Mouse (Mus musculus): Measurements from ENCODE around the gene Hif3a. TPM values are rescaled to one million over a fixed set of nuclear protein-coding genes. Genes with fewer than 3 reads are reported as not detected.

The Hif3a gene
- polyA plus RNA-seq, 1 experiment: 0.16 TPM

- H3ac ChIP-seq (ENCODE audit: control insufficient read depth, insufficient read length): no peak overlapping the region
- no peak for TF ChIP-seq POLR2A (IDR thresholded peaks at IDR 0.05; ENCODE audit: insufficient read length, low read depth)
- no peak for TF ChIP-seq CEBPB (IDR thresholded peaks at IDR 0.05; ENCODE audit: insufficient read depth, poor library complexity, severe bottlenecking)
- TF ChIP-seq TCF3 (IDR thresholded peaks at IDR 0.05; ENCODE audit: insufficient read length, low read depth): no peak
- TF ChIP-seq E2F4 (IDR thresholded peaks at IDR 0.05; ENCODE audit: insufficient read depth): no peak
- no peak for TF ChIP-seq MAX (IDR thresholded peaks at IDR 0.05; ENCODE audit: low read depth)
- no peak for TF ChIP-seq SRF (IDR thresholded peaks at IDR 0.05; ENCODE audit: control insufficient read depth, insufficient read length, low read depth)
- no peak for TF ChIP-seq POLR2AphosphoS2 (IDR thresholded peaks at IDR 0.05; ENCODE audit: insufficient read length, low read depth)
- TF ChIP-seq MYOG (IDR thresholded peaks at IDR 0.05; ENCODE audit: control insufficient read depth in 1 of 3, insufficient read depth in 1 of 3, insufficient read length in 2 of 3, low read depth in 2 of 3): no peak
- no peak for TF ChIP-seq REST (IDR thresholded peaks at IDR 0.05; ENCODE audit: insufficient read depth, insufficient read length)
- TF ChIP-seq TCF12 (IDR thresholded peaks at IDR 0.05; ENCODE audit: insufficient read depth, poor library complexity, severe bottlenecking): no peak
- no peaks in the 10 kb centered on the region for H3K36me3 ChIP-seq (ENCODE audit: control insufficient read depth, insufficient read depth)
- H3K27me3 ChIP-seq (ENCODE audit: control insufficient read depth, insufficient read depth, insufficient read length): peaks cover 14% of the 10 kb centered on the region
- peak overlapping the region; percentile 42 for H3K4me2 ChIP-seq (ENCODE audit: low read depth)
- H3K4me3 ChIP-seq: no peak overlapping the region
- H3K79me2 ChIP-seq (ENCODE audit: control insufficient read depth, insufficient read depth): no peaks in the 10 kb centered on the region
Measured at GRCm38 (mm10) chr7:17060782-17061605, 1.2 kb downstream of the Hif3a start.

GRCm38 (mm10) chr7:17060031-17060781 lies 2.0 kb downstream of the Hif3a start:
- no peak overlapping the region for H3ac ChIP-seq (ENCODE audit: control insufficient read depth, insufficient read length)
- H3K4me2 ChIP-seq (ENCODE audit: low read depth): peak overlapping the region; percentile 42
- TF ChIP-seq MYOD1 (IDR thresholded peaks at IDR 0.05; ENCODE audit: control insufficient read depth in 1 of 3, insufficient read length in 2 of 3, low read depth in 2 of 3) (no peak), USF1 (IDR thresholded peaks at IDR 0.05; ENCODE audit: low read depth) (no peak), CEBPB (IDR thresholded peaks at IDR 0.05; ENCODE audit: insufficient read depth, poor library complexity, severe bottlenecking) (no peak), MYOG (IDR thresholded peaks at IDR 0.05; ENCODE audit: control insufficient read depth in 1 of 3, insufficient read depth in 1 of 3, insufficient read length in 2 of 3, low read depth in 2 of 3) (no peak), POLR2A (IDR thresholded peaks at IDR 0.05; ENCODE audit: insufficient read length, low read depth) (no peak), E2F4 (IDR thresholded peaks at IDR 0.05; ENCODE audit: insufficient read depth) (no peak), TCF12 (IDR thresholded peaks at IDR 0.05; ENCODE audit: insufficient read depth, poor library complexity, severe bottlenecking) (no peak), SRF (IDR thresholded peaks at IDR 0.05; ENCODE audit: control insufficient read depth, insufficient read length, low read depth) (no peak), REST (IDR thresholded peaks at IDR 0.05; ENCODE audit: insufficient read depth, insufficient read length) (no peak)
- no peaks in the 10 kb centered on the region for H3K36me3 ChIP-seq (ENCODE audit: control insufficient read depth, insufficient read depth)
- no peaks in the 10 kb centered on the region for H3K79me2 ChIP-seq (ENCODE audit: control insufficient read depth, insufficient read depth)
- H3K4me3 ChIP-seq: no peak overlapping the region
- peaks cover 14% of the 10 kb centered on the region for H3K27me3 ChIP-seq (ENCODE audit: control insufficient read depth, insufficient read depth, insufficient read length)

GRCm38 (mm10) chr7:17059463-17059844 lies 2.8 kb downstream of the Hif3a start:
- no peak overlapping the region for H3K4me2 ChIP-seq (ENCODE audit: low read depth)
- H3ac ChIP-seq (ENCODE audit: control insufficient read depth, insufficient read length): no peak overlapping the region
- H3K27me3 ChIP-seq (ENCODE audit: control insufficient read depth, insufficient read depth, insufficient read length): peaks cover 14% of the 10 kb centered on the region
- TF ChIP-seq E2F4 (IDR thresholded peaks at IDR 0.05; ENCODE audit: insufficient read depth) (no peak), CEBPB (IDR thresholded peaks at IDR 0.05; ENCODE audit: insufficient read depth, poor library complexity, severe bottlenecking) (no peak), USF1 (IDR thresholded peaks at IDR 0.05; ENCODE audit: low read depth) (no peak), POLR2AphosphoS2 (IDR thresholded peaks at IDR 0.05; ENCODE audit: insufficient read length, low read depth) (no peak), POLR2A (IDR thresholded peaks at IDR 0.05; ENCODE audit: insufficient read length, low read depth) (no peak), SRF (IDR thresholded peaks at IDR 0.05; ENCODE audit: control insufficient read depth, insufficient read length, low read depth) (no peak)
- no peaks in the 10 kb centered on the region for H3K36me3 ChIP-seq (ENCODE audit: control insufficient read depth, insufficient read depth)
- no peak overlapping the region for H3K4me3 ChIP-seq
- H3K79me2 ChIP-seq (ENCODE audit: control insufficient read depth, insufficient read depth): no peaks in the 10 kb centered on the region

- Histone ChIP-seq H3K79me2 (ENCODE audit: control insufficient read depth, insufficient read depth) (no peaks in the 10 kb centered on the region), H3K27me3 (ENCODE audit: control insufficient read depth, insufficient read depth, insufficient read length) (peaks cover 14% of the 10 kb centered on the region), H3K36me3 (ENCODE audit: control insufficient read depth, insufficient read depth) (no peaks in the 10 kb centered on the region), H3ac (ENCODE audit: control insufficient read depth, insufficient read length) (no peak overlapping the region), H3K4me2 (ENCODE audit: low read depth) (peak overlapping the region; percentile 21), H3K4me3 (no peak overlapping the region)
- no peak for TF ChIP-seq MYOG (IDR thresholded peaks at IDR 0.05; ENCODE audit: control insufficient read depth in 1 of 3, insufficient read depth in 1 of 3, insufficient read length in 2 of 3, low read depth in 2 of 3)
- no peak for TF ChIP-seq POLR2A (IDR thresholded peaks at IDR 0.05; ENCODE audit: insufficient read length, low read depth)
- TF ChIP-seq POLR2AphosphoS2 (IDR thresholded peaks at IDR 0.05; ENCODE audit: insufficient read length, low read depth): no peak
- TF ChIP-seq CEBPB (IDR thresholded peaks at IDR 0.05; ENCODE audit: insufficient read depth, poor library complexity, severe bottlenecking): no peak
- no peak for TF ChIP-seq SRF (IDR thresholded peaks at IDR 0.05; ENCODE audit: control insufficient read depth, insufficient read length, low read depth)
- TF ChIP-seq MYOD1 (IDR thresholded peaks at IDR 0.05; ENCODE audit: control insufficient read depth in 1 of 3, insufficient read length in 2 of 3, low read depth in 2 of 3): no peak
- no peak for TF ChIP-seq USF1 (IDR thresholded peaks at IDR 0.05; ENCODE audit: low read depth)
- TF ChIP-seq E2F4 (IDR thresholded peaks at IDR 0.05; ENCODE audit: insufficient read depth): no peak
- TF ChIP-seq REST (IDR thresholded peaks at IDR 0.05; ENCODE audit: insufficient read depth, insufficient read length): no peak
- no peak for TF ChIP-seq TCF3 (IDR thresholded peaks at IDR 0.05; ENCODE audit: insufficient read length, low read depth)
- TF ChIP-seq MAX (IDR thresholded peaks at IDR 0.05; ENCODE audit: low read depth): no peak
- no peak for TF ChIP-seq TCF12 (IDR thresholded peaks at IDR 0.05; ENCODE audit: insufficient read depth, poor library complexity, severe bottlenecking)
Measured at GRCm38 (mm10) chr7:17058816-17059462, 3.3 kb downstream of the Hif3a start.
